Mouse (Mus musculus): ENCODE data around the gene Nob1. TPM values are rescaled to one million over a fixed set of nuclear protein-coding genes. Genes with fewer than 3 reads are reported as not detected.
A peak's percentile ranks its signal among the peaks of the same experiment; 100 is the strongest.

Nob1 gene
- total RNA-seq, 2 experiments from 2014 or later, result 38.5 to 48.6 TPM

- DNase-seq (ENCODE audit: low spot score in 2 of 2), result no peak
- no peak; the same call in 1 of the 2 replicates for TF ChIP-seq CTCF (conservative IDR thresholded peaks at IDR 0.05)
- H3K27ac ChIP-seq, result no peak overlapping the region
- H3K4me3 ChIP-seq, result peak overlapping the region; percentile 98
Measured at GRCm38 (mm10) chr8:107425230-107425597, 363 bp upstream of the Nob1 start.

GRCm38 (mm10) chr8:107424176-107424575 lies 675 bp downstream of the Nob1 start:
- no peak for DNase-seq (ENCODE audit: low spot score in 2 of 2)
- H3K4me3 ChIP-seq, result peak overlapping the region; percentile 98
- TF ChIP-seq CTCF (conservative IDR thresholded peaks at IDR 0.05), result no peak
- H3K27ac ChIP-seq, result peak overlapping the region; percentile 90

- no peak for DNase-seq (ENCODE audit: low spot score in 2 of 2)
- no peak for TF ChIP-seq CTCF (conservative IDR thresholded peaks at IDR 0.05)
- Histone ChIP-seq H3K4me3 (no peak overlapping the region), H3K27ac (no peak overlapping the region)
Measured at GRCm38 (mm10) chr8:107417001-107417400, 7.8 kb downstream of the Nob1 start.

GRCm38 (mm10) chr8:107413881-107414280 lies 11.0 kb downstream of the Nob1 start:
- no peak for DNase-seq (ENCODE audit: low spot score in 2 of 2)
- H3K27ac ChIP-seq, result no peak overlapping the region
- H3K4me3 ChIP-seq, result no peak overlapping the region
- TF ChIP-seq CTCF (conservative IDR thresholded peaks at IDR 0.05), result no peak

- DNase-seq (ENCODE audit: low spot score in 2 of 2), result no peak
- no peak overlapping the region for H3K27ac ChIP-seq
- no peak overlapping the region for H3K4me3 ChIP-seq
- no peak for TF ChIP-seq CTCF (conservative IDR thresholded peaks at IDR 0.05)
Measured at GRCm38 (mm10) chr8:107412552-107412951, 12.3 kb downstream of the Nob1 start.

GRCm38 (mm10) chr8:107411391-107411790 lies 13.5 kb downstream of the Nob1 start:
- TF ChIP-seq CTCF (conservative IDR thresholded peaks at IDR 0.05), result peak; percentile 78
- H3K27ac ChIP-seq, result no peak overlapping the region
- DNase-seq (ENCODE audit: low spot score in 2 of 2), result no peak

GRCm38 (mm10) chr8:107405935-107406334 lies 18.9 kb downstream of the Nob1 start:
- H3K27ac ChIP-seq, result no peak overlapping the region
- H3K4me3 ChIP-seq, result no peak overlapping the region
- DNase-seq (ENCODE audit: low spot score in 2 of 2), result no peak
- no peak for TF ChIP-seq CTCF (conservative IDR thresholded peaks at IDR 0.05)

More at GRCm38 (mm10) chr8:107411391-107411790, 13.5 kb downstream of the Nob1 start:
- no peak overlapping the region for H3K4me3 ChIP-seq

GRCm38 (mm10) chr8:107404057-107404456 lies 20.8 kb downstream of the Nob1 start:
- Histone ChIP-seq H3K27ac (no peak overlapping the region), H3K4me3 (no peak overlapping the region)
- TF ChIP-seq CTCF (conservative IDR thresholded peaks at IDR 0.05), result no peak
- DNase-seq (ENCODE audit: low spot score in 2 of 2), result no peak

GRCm38 (mm10) chr8:107403038-107403781 lies 21.6 kb downstream of the Nob1 start, which contains the start of gene Nqo1:
Nqo1 (minus strand) TSS chr8:107403206.
- DNase-seq (ENCODE audit: low spot score in 2 of 2), result peak; percentile 44 to 55
- H3K27ac ChIP-seq, result peak within 1 kb of the TSS; percentile 73
- H3K4me3 ChIP-seq, result peak within 1 kb of the TSS; percentile 54
- TF ChIP-seq CTCF (conservative IDR thresholded peaks at IDR 0.05), result no peak

GRCm38 (mm10) chr8:107401866-107402265 lies 23.0 kb downstream of the Nob1 start:
- no peak for TF ChIP-seq CTCF (conservative IDR thresholded peaks at IDR 0.05)
- DNase-seq (ENCODE audit: low spot score in 2 of 2), result no peak
- no peak overlapping the region for H3K4me3 ChIP-seq
- H3K27ac ChIP-seq, result peak overlapping the region; percentile 73; the same call in 1 of the 2 replicates

GRCm38 (mm10) chr8:107399495-107399894 lies 25.4 kb downstream of the Nob1 start:
- DNase-seq (ENCODE audit: low spot score in 2 of 2), result peak; percentile 53 to 59
- Histone ChIP-seq H3K27ac (peak overlapping the region; percentile 73), H3K4me3 (no peak overlapping the region)
- TF ChIP-seq CTCF (conservative IDR thresholded peaks at IDR 0.05), result no peak

GRCm38 (mm10) chr8:107397665-107398064 lies 27.2 kb downstream of the Nob1 start:
- no peak for TF ChIP-seq CTCF (conservative IDR thresholded peaks at IDR 0.05)
- DNase-seq (ENCODE audit: low spot score in 2 of 2), result no peak
- no peak overlapping the region for H3K27ac ChIP-seq
- no peak overlapping the region for H3K4me3 ChIP-seq

- DNase-seq (ENCODE audit: low spot score in 2 of 2), result no peak
- Histone ChIP-seq H3K4me3 (no peak overlapping the region), H3K27ac (no peak overlapping the region)
- TF ChIP-seq CTCF (conservative IDR thresholded peaks at IDR 0.05), result no peak
Measured at GRCm38 (mm10) chr8:107396106-107396670, 28.7 kb downstream of the Nob1 start.

GRCm38 (mm10) chr8:107395397-107395796 lies 29.5 kb downstream of the Nob1 start:
- TF ChIP-seq CTCF (conservative IDR thresholded peaks at IDR 0.05), result no peak

More at GRCm38 (mm10) chr8:107395397-107395796, 29.5 kb downstream of the Nob1 start:
- no peak overlapping the region for H3K4me3 ChIP-seq
- H3K27ac ChIP-seq, result no peak overlapping the region
- DNase-seq (ENCODE audit: low spot score in 2 of 2), result no peak

Measured in layer of hippocampus, adult 2 months (tissue).